Mouse (Mus musculus) megakaryocyte, embryonic 14.5 days (primary cell): ENCODE measurements at regions not wholly inside any gene's neighbourhood (a gene's known extent, or its start where the extent isn't known, plus 50 kb on each side); places are given as distances from the start of the nearest gene placed in this dataset.

ENCODE experiments used
- FLI1 ChIP-seq: IDR thresholded peaks from 2 replicates; pipeline ENCODE4 v1.6.1; 2012; ENCODE audit warnings: low read length, inconsistent platforms, mixed read lengths
- GATA1 ChIP-seq: IDR thresholded peaks from 3 replicates; pipeline ENCODE4 v1.6.1; 2012; ENCODE audit warnings: mixed read lengths, low read length, inconsistent platforms, borderline replicate concordance

DNA sequence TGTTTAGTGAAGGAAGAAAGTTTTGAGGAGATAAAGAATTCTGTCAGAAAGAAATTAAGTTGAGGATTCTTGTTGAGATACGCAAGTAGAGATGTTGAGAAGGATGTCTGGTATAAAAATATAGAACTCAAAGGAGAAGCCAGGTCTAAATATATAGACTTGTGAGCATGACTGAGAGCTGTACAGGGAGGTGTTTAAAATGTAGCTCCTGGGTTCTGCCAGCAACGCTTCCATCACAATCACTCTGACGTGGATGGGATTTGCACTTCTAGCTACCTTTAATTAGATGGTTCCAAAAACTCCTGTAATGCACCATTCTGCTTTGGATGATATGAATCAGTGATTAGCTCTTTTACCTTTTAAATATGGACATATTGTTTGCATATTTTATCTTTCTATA, 200.5 kb downstream of the Lnpk start:
- TF ChIP-seq GATA1 (no peak), FLI1 (no peak)
